Mouse (Mus musculus): ENCODE data around the gene Socs5.

Socs5 gene

DNA sequence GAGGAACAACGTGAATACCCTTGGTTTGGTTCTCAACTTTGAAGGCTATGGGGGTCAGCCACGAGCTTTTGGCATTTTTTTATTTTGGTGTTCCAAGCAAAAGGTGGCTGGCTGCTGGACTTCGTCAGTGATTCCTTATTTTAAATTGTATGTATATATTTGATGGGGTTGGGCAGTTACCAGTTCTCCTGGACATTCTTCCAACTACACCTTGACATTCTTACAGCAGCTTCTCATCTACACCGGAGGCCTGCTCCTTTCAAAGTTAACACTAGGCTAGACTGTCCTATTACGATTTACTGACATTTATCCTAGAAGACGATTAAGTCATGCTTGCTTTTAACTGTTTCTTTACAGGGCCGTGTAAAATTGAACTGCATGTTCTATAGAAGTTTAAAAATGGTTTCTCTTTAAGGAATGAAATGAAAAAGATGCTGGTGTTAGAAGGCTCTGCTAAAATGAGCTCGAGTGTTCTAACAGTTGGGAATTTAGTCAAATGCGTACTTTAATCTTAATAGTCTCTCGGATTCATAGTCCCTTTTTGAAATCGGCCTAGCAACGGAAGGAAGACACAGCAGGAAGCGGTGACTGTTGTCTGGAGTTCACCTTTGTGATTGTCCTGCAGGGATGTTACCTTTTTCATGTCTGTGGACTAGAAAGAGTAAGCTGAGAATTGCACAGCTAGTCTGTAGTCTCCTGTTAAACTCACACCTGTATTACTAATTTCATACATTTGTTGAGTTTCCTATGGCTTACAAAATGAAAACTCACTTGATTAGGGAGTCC, 1.2 kb downstream of the Socs5 start:
- WGBS, result 20% methylated on average over 13 of the region's 13 CpGs

DNA sequence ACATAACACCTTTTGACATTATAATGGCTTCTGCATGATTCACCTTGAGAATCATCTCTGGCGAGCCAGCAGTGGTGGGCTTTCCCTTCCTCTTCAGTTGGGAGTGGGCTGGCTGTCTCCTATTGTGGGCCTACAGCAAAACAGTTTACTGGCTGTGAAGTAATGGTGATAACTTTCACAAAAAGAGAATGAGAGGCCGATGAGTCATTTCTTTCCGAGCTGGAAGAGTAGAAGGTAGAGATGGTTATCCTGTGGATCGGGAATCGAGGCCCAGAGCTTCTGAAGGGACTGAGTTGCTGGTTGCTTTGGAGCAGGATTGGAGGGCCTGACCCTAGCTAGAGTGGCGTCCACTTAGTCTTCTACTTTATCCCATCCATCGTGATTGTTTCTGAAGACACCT, 2.0 kb downstream of the Socs5 start:
- WGBS, result 61% methylated on average over 7 of the region's 7 CpGs

DNA sequence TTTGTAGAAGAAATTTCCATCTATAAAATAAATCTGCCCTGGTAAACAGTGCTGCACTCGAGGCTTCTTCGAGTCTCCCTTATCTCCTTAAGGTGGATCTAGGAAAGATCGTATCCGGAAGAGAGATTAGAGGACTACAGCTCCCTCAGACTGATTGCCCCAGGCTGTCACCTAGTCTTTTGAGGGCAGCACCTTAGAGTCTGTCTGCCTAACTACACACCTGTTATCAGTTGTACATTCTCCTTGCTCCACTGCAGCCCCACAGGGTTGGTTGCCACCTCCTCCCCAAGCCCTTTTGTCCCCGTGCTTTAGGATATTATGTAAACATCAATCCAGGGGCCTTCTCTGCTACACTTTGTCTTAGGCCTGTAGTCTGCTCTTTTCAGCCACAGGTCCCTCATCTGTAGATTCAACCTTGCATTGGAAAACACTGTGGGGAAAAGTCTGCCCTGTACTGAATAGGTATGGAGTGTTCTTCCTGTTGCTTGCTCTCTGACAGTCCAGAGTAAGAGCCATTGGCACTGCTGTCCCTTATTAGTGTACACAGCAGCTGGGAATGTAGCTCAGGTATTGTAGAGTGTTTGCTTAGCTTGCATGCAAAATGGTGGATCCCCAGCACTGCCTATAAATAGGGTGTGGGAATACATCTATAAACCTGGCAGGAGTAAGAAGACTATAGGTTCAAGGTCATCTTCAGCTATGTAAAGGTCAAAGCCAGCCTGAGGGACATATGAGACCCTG, 5.5 kb downstream of the Socs5 start:
- WGBS, result 53% methylated on average over 5 of the region's 5 CpGs

DNA sequence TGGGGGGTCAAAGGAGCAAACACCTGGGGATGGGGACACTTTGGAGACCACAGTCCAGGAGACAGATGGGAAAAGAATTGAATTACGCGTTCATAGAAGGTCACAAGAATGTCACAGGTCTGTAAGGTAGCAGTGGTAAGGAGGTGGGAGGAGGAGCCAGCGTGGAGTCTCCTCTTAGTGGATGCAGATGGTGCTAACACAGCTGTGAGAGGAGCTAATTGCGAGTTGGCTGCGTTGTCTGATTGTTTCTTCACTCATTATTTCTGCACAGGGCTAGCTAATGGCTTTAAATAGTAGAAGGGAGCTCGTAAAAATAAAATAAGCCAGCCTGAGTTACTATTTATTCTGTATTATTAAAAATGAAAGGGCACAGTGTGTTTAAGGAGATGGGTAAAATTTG, 8.1 kb downstream of the Socs5 start:
- WGBS, result 53% methylated on average over 6 of the region's 6 CpGs

DNA sequence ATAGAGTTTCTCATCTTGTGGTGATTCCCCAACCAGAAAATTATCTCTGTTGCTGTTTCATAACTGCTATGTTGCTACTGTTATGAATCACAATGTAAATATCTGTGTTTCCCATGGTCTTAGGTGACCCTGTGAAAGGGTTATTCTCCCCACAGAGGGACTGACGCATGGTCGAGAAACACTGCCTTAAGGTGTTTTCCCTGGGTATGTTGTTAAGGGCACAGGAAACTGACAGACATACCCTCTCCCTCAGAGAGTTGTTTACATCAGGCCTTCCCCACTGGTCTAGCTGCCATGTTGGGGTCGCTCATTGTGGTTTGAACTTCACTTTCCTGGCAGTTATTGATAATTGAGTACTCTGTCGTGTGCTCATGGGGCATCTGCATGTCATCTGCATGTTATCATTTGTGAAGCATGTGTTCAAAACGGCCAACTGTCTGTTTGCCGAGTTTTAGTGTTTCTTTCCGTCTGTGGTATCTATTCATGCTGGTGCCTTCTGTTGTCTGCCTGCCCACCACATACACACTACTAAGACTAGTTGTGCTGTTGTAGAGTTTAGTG, 11.6 kb downstream of the Socs5 start:
- 73% methylated on average over 7 of the region's 7 CpGs for WGBS

DNA sequence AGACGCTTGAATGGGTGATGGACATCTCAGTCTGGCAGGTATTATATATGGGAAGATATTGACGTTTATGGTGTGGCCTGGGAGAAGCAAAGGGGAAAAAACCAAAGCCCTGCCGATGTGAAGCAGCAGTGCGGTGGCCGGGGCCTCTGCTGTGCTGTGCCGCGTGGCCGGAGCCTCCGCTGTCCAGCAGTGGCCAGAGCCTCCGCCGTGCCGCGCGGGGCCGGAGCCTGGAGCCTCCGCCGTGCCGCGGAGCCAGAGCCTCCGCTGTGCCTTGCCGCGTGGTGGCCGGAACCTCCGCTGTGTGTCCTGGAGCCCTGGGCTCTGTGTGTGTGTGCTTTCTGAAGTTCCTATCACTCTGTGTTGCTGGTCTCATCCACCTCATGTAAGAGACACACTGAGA, 17.9 kb downstream of the Socs5 start:
- 68% methylated on average over 24 of the region's 24 CpGs for WGBS

DNA sequence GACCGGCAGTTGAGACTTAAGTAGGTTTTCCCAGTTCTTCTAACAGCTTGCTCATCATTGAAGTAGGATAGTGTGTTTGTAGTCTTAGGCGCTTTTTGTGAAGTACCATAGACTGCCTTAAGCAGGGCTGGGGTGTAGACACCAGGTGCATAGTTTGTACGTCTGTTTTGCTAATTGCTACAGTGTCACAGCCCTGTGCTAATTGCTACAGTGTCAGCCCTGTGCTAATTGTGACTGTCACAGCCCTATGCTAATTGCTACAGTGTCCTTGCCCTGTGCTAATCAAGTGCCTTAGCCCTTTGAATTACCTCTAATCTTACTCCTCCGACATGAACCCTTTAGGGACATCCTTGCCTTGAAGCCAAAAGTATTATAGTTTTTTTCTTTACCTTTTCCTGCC, 24.8 kb downstream of the Socs5 start:
- WGBS, result 83% methylated on average over 4 of the region's 4 CpGs

DNA sequence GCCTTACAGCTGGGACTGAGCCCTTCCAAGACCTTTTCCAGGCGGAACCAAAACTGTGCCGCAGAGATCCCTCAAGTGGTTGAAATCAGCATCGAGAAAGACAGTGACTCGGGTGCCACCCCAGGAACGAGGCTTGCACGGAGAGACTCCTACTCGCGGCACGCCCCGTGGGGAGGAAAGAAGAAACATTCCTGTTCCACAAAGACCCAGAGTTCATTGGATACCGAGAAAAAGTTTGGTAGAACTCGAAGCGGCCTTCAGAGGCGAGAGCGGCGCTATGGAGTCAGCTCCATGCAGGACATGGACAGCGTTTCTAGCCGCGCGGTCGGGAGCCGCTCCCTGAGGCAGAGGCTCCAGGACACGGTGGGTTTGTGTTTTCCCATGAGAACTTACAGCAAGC, 26.3 kb downstream of the Socs5 start:
- WGBS, result 86% methylated on average over 23 of the region's 23 CpGs

DNA sequence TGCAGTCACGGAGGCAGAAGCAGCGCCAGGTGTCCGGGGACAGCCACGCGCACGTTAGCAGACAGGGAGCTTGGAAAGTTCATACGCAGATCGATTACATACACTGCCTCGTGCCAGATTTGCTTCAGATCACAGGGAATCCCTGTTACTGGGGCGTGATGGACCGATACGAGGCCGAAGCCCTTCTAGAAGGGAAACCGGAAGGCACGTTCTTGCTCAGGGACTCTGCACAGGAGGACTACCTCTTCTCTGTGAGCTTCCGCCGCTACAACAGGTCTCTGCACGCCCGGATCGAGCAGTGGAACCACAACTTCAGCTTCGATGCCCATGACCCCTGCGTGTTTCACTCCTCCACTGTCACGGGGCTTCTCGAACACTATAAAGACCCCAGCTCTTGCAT, 27.2 kb downstream of the Socs5 start:
- WGBS, result 95% methylated on average over 24 of the region's 24 CpGs

DNA sequence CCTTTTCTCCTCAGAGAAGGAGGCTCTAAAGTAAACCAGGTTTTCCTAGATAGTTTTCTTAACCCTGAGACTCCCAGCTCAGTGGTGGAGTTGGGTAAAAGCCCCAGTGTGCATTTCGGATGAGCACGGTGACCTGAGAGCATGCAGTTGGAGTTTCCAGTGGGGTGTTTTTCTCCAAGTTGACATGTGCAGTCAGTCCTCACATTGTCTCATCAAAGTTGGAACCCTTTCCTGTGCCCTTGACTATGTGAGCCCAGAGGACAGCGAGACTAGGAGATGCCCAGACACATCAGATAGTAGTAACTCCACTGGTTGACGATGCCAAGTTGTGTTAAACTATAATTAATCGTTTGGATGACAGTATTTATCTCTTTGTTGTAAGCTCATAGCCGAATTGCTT, 28.3 kb downstream of the Socs5 start:
- WGBS, result 90% methylated on average over 6 of the region's 6 CpGs

DNA sequence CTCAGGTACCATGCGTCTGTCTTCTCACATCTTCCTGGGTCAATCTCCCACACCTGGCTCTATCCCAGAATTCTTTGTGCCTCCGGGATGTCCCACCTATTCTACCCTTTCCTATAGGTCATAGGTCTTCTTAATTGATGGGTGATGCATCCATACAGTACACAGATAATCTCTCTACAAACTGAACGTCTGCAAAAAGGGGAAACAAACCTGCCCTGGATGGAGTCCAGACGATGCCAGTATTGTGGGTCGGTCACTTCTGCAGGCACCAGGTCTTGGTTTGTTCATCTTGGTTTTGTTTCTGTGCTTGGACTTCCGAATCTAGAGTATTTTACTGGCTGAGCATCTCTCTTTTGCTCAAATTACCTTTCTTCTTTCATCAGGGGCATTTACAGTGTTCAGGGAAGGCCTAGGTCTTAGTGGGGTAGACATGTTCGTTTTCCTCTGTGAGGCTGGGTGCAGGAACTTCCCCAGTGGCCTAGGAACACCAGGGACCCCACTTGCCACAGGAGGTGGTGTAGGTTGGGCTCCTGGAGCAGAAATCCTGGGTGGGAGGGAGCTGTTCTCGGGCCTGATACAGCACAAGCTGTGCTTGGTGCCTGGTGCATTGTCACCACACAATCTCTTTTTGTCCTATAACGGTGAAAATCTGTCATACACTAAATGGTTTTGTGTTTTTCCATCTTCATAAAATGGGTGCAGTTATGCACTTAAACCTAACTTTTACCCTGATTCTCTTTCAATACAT, 33.9 kb downstream of the Socs5 start:
- WGBS, result 76% methylated on average over 9 of the region's 9 CpGs

DNA sequence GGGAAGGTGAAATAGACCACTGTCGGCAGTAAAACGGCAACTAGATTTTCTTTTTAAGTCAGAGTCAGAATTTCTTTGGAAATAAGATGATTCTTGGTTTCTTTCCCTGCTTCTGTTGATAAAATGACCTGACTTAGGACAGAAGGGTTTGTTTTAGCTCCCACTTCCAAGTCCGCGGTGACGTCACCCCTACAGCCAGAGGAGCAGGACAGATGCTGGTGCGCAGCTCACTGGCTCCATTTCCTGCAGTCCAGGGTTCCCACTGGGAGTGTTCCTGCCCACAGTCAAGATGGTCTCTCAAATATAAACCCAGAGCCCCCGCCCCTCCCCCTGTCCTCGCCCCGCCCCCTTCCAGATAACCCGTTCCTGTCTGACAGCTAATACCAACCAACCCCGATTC, 34.8 kb downstream of the Socs5 start:
- WGBS, result 41% methylated on average over 11 of the region's 11 CpGs

DNA sequence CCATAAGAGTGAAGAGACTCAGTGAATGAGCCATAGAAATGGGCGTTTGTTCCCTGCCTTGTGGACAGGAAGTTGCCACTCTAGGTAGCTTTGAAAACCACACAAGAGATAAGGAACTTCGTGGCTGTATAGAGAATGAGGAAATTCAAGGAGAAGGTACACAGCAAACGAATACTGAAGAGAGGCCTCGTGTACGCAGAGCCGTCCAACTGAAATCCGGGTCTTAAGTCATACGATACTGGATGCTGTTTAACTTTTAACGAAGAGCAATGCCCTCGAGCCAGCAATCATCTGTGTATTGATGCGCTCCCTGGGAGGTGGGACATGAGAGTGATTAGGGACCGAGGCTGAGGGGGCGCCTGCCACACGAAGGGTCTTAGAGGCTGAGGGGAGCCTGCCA, 35.7 kb downstream of the Socs5 start:
- WGBS, result 66% methylated on average over 14 of the region's 14 CpGs

DNA sequence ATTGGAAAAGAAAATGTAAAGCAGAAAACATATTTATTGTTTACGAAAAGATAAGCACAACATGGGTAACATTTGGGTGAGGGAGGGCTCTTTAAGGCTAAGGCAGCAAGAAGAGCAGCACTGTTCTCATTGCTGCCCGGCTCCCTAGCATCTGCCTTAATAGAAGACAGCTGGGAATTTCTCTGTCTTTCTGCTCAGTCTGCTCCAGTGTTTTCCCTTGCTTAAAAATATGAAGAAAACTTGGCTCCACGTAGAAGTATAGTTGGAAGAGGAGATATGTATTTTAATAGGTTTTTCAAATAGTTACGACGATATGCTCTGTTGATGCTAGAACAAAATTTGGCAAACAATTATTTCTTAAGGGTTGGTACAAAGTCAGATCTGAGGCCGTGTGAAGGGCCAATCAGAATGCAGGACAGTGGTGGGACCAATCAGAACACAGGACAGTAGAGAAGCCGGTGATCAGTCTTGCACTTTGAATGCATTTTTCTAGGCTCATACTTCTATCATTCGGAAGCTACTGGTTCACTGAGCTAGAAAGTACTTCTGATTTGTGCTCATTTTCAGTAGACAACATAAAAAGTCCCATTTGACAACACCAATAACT, 39.0 kb downstream of the Socs5 start:
- WGBS, result 58% methylated on average over 8 of the region's 8 CpGs

DNA sequence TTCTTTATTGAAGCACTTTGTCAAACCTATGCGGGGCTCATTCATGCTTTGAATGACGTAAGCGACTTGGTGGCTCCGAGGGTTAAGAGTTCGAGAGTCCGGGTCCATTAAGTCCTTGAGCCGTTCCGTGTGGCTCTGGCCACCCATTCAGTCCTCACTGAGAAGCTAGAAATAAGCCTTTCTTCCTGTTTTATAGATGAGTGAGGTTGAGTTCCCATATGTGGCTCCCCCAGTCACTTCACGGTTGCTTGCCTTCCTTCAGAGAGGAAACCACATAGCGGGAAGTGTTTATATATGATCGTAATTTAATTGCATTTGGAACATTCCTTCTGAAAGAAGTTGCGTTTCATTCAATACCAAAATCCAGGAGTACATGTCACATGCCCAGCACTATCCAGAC, 42.3 kb downstream of the Socs5 start:
- 90% methylated on average over 12 of the region's 12 CpGs for WGBS

DNA sequence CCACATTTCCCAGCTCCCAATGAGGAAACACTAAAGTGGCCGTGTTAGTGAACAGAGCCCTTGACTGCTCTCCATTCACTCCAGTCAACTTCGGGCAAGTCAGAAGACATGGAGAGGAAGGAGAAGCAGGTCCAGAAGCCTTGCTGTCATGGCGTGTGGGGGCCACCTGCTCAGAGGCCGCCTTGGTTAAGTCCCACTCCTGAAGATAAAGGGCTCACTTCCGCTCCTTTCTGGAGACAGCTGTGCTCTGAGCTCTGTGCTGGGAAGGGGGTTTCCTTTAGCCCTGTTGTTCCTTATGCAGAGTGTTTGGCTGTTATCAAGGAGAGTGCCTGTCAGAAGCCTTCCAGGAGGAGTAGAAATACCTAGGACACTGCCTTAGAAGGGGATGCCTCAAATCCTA, 45.5 kb downstream of the Socs5 start:
- 64% methylated on average over 5 of the region's 5 CpGs for WGBS

DNA sequence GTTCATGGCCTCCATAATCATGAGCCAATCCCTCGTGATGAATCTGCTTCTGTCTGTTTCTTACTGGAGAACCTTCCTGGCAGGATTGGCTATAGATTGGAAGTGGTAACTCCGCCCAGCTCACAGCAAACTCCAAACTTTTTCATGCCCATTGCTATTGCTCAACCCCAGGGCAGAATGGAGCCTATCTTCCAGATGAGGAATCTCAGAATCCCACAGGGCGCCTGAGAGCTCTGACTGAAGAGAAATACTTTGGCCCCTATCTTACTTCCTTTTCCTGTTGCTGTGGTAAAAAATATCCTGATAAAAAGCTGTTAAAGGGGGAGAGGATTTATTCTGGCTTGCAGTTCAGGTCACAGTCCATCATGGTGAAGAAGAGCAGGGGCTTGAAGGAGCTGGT, 48.2 kb downstream of the Socs5 start:
- 83% methylated on average over 3 of the region's 3 CpGs for WGBS

DNA sequence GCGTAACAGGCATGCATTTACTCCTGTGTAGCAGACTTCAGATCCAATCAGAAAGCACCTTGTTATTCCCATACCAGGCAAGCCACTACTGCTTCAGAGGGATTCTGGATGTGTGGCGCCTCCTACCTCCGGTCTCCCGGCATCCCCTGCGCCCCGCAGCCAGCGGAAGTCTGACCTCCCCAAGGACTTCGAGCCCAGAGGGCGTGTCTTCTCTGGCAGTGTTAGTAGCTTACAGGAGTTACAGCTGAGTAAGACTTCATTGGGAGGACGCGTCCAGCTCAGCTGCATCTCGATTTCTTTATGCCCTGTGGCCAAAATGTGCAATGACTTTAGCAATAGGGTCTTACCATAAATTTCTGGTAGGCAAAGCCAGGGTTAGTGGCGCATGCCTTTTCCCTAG, 50.3 kb downstream of the Socs5 start:
- 79% methylated on average over 13 of the region's 13 CpGs for WGBS

DNA sequence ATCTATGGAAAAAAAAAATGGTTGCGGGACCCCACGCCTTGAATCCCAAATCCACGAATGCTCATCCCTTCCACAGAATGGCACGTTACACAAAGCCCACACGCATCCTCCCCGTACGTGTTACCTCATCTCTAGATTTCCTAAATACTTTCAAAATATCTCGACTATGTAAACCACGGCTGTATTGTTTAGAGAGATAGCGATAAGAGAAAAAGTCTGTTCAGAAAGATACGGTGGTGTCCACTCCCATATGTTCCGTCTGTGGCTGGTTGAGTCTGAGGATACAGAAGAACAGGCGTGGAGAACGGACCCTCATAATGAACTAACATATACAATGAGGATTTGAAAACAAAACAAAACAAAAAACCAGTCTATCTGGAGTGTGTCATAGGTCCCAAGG, 51.1 kb downstream of the Socs5 start:
- WGBS, result 92% methylated on average over 14 of the region's 14 CpGs

DNA sequence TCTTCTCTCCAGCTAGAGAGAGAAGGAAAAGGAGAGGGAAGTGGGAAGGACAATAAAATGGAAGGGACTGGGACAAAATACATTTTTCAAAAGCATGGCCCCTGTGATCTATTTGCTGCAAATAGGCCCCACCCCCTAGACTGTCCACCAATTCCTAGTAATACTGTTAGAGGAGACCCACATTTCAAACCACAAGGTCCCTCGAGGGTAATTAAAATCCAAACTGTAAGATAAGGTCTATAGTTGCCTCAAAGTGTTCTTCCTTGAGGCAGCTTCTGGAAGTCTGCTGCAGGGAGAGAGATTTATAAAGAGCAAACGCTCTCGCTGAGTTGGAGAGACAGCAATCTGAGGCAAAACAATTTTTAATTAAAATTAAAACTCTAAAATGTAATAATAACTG, 52.8 kb downstream of the Socs5 start:
- 89% methylated on average over 3 of the region's 3 CpGs for WGBS

DNA sequence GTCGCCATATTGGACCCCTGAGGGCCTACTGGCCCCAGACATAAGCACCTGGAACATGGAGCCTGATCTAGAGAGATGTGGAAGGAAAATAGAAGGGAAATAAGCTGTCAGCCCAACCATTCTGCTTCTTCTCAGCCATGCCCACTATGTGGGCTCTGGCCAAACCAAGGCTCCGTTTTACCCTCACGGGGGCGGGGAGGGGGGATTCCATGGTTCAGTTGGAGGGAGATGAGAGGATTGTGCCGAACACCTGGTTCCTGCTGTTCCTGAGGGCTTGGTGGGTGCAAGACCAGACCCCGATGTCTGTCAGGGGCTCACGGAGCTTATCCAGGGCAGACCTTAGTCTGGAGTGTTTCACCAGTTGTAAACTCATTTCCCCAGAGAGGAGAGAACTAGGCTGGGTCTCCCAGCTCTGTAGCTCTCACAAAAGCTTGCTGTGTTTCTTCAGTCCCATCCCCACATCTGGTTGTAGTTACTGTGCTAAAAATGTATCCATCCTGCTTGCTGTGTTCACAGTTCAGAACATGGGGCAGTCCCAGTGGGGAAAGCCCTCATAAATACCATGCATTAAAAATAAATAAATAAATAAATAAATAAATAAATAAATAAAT, 56.9 kb downstream of the Socs5 start:
- WGBS, result 86% methylated on average over 7 of the region's 7 CpGs

DNA sequence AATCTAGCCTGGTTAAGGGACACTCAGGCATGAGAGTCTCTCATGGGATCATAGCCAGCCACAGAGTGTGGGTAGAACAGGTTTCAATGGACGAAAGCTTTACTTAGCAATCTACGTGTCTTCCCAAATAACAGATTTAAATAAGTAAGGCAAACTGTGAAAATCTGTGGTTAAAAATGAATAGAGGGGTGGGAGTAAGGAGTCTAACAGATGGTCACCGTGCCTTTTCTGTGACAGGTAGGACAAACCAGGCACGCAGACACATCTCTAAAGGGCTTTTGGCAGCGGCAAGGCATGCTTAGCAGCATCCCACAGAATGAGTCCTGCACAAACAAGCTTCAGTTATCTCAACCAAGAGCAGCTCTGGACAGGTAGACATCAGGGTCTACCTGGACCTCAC, 59.9 kb downstream of the Socs5 start:
- 60% methylated on average over 5 of the region's 5 CpGs for WGBS
